Mouse (Mus musculus): ENCODE data around the gene Ttc39b. TPM values are rescaled to one million over a fixed set of nuclear protein-coding genes. Genes with fewer than 3 reads are reported as not detected.
A peak's percentile ranks its signal among the peaks of the same experiment; 100 is the strongest.
"Not testable (repeated sequence)": the region's sequence is repeated elsewhere in the genome, so short reads cannot be mapped to it uniquely, and the experiment has no call there.

Gene Ttc39b
- polyA plus RNA-seq, 1 experiment from 2014 or later = 14.9 TPM

DNA sequence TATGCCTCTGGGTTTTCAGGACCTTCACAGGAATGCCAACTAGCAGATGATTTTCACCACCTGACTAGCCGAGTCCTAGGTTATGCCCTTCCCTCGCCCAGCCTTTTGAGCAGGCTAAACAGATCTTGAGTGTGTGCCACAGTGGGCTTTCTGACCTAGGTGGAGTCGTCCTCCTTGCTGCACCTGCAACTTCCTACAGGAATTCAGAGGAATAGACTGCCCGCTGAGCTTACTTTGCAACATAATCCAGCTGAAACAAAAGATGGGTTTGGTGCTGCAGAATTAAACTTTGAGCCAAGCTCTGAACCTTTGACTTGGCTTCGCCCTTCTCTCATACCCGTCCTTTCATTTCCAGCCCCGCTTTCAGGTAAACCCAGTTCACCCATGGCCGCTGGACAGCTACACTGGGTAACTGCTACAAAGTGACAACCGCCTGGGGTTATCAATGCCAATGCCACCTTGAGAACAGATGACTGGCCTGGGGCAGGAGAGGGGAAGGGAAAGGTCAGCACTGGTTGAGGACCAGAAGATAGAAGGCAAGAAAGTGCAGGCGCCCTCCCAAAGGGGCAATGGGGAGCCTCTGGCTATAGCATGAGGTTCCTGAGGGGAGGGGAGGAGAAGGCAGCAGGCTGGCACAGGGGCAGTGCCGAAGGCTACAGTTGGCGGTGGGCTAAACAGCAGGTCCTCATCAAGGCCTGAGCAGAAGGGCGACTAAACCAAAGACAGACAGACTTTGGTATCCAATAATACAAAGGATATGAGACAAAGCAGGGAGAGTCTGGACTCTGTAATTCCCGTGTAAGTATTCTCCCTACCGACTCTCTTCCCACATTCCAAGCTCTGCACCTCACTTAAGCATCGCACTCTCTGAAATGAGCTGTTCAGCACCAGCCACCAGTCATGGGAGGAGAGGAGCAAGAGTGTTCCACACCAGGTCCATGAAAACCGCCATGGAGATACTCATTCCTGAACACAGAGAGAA is 66.5 kb downstream of the Ttc39b start:
- Histone ChIP-seq H3K4me2 (ENCODE audit: low read length) (no peak overlapping the region), H3K9ac (ENCODE audit: low read length) (no peak overlapping the region), H3K27ac (ENCODE audit: low read depth, low read length) (no peak overlapping the region), H3K27me3 (replicated peaks; ENCODE audit: control insufficient read depth, insufficient read depth, low read length) (no peaks in the 10 kb centered on the region), H3K4me1 (ENCODE audit: control insufficient read depth, insufficient read depth, low read length) (no peaks in the 10 kb centered on the region), H3K9me3 (replicated peaks; ENCODE audit: control insufficient read depth, low read length) (no peaks in the 10 kb centered on the region), H3K4me3 (ENCODE audit: low read depth, low read length) (no peak overlapping the region), H3K36me3 (ENCODE audit: control insufficient read depth, insufficient read depth, low read length) (no peaks in the 10 kb centered on the region)
- WGBS = 47% methylated on average over 17 of the region's 17 CpGs
- ATAC-seq (no peak), DNase-seq (ENCODE audit: low spot score) (no peak)

DNA sequence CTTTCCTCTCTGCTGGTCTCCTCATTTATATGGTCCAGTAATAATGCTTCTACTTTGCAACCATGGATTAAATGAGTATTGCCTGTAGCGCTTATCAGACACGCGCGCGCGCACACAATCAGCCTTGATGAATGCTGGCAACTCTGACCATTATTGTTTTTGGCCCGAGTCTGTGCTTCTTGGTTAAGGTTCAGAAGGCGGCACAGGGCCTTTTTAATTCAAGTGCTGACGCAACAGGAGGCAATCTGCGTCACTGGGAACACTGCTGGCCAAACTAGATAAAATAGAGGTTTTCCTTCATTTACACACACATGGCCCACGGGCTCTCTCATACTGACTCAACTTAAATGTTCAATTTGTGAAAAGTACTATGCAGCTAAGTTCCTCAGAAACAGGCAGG is 67.3 kb downstream of the Ttc39b start:
- Histone ChIP-seq H3K4me1 (ENCODE audit: control insufficient read depth, insufficient read depth, low read length) (no peaks in the 10 kb centered on the region), H3K36me3 (ENCODE audit: control insufficient read depth, insufficient read depth, low read length) (no peaks in the 10 kb centered on the region), H3K9me3 (replicated peaks; ENCODE audit: control insufficient read depth, low read length) (no peaks in the 10 kb centered on the region), H3K9ac (ENCODE audit: low read length) (no peak overlapping the region), H3K27ac (ENCODE audit: low read depth, low read length) (no peak overlapping the region), H3K27me3 (replicated peaks; ENCODE audit: control insufficient read depth, insufficient read depth, low read length) (no peaks in the 10 kb centered on the region), H3K4me2 (ENCODE audit: low read length) (no peak overlapping the region), H3K4me3 (ENCODE audit: low read depth, low read length) (no peak overlapping the region)
- DNase-seq (ENCODE audit: low spot score) (no peak), ATAC-seq (no peak)
- 68% methylated on average over 11 of the region's 11 CpGs for WGBS

- no peak overlapping the region for H3K4me3 ChIP-seq (ENCODE audit: low read depth, low read length)
- 92% methylated on average over 10 of the region's 10 CpGs for WGBS
- ATAC-seq = no peak
These were observed 69.1 kb downstream of the Ttc39b start for GRCm38 (mm10) chr4:83254941-83255340.

GRCm38 (mm10) chr4:83253679-83254078 is 70.4 kb downstream of the Ttc39b start:
- H3K36me3 ChIP-seq (ENCODE audit: control insufficient read depth, insufficient read depth, low read length) = no peaks in the 10 kb centered on the region
- no peak overlapping the region for H3K4me3 ChIP-seq (ENCODE audit: low read depth, low read length)
- H3K27ac ChIP-seq (ENCODE audit: low read depth, low read length) = no peak overlapping the region
- WGBS = over 99% methylated on average over 6 of the region's 6 CpGs
- no peaks in the 10 kb centered on the region for H3K9me3 ChIP-seq (replicated peaks; ENCODE audit: control insufficient read depth, low read length)
- no peak overlapping the region for H3K4me2 ChIP-seq (ENCODE audit: low read length)
- no peak for DNase-seq (ENCODE audit: low spot score)
- ATAC-seq = no peak
- H3K9ac ChIP-seq (ENCODE audit: low read length) = no peak overlapping the region
- H3K27me3 ChIP-seq (replicated peaks; ENCODE audit: control insufficient read depth, insufficient read depth, low read length) = no peaks in the 10 kb centered on the region
- H3K4me1 ChIP-seq (ENCODE audit: control insufficient read depth, insufficient read depth, low read length) = no peaks in the 10 kb centered on the region

More at GRCm38 (mm10) chr4:83254941-83255340, 69.1 kb downstream of the Ttc39b start:
- no peak for DNase-seq (ENCODE audit: low spot score)
- Histone ChIP-seq H3K4me1 (ENCODE audit: control insufficient read depth, insufficient read depth, low read length) (no peaks in the 10 kb centered on the region), H3K9ac (ENCODE audit: low read length) (no peak overlapping the region), H3K27ac (ENCODE audit: low read depth, low read length) (no peak overlapping the region), H3K27me3 (replicated peaks; ENCODE audit: control insufficient read depth, insufficient read depth, low read length) (no peaks in the 10 kb centered on the region), H3K4me2 (ENCODE audit: low read length) (no peak overlapping the region), H3K9me3 (replicated peaks; ENCODE audit: control insufficient read depth, low read length) (no peaks in the 10 kb centered on the region), H3K36me3 (ENCODE audit: control insufficient read depth, insufficient read depth, low read length) (no peaks in the 10 kb centered on the region)

DNA sequence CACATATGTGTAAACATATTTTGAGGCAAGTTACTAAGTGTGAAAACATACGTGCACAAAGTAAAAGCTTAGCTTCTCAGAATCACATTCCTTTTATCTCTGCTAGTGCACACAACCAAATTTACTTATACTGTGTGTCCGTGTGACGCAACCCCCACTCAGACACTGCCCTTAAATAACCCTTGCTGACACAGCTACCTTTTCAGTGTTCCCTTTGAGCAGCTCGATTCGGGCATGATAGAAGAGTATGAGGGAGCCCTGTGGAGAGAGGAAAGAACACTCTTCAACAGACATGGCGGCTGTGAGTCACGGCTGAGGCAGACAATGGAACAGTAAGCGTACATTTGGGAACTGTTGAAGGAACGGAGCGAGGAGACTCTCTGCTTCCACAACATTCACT is 80.3 kb downstream of the Ttc39b start:
- H3K4me1 ChIP-seq (ENCODE audit: control insufficient read depth, insufficient read depth, low read length) = no peaks in the 10 kb centered on the region; the same call in 1 of the 2 replicates
- H3K27ac ChIP-seq (ENCODE audit: low read depth, low read length) = no peak overlapping the region
- 88% methylated on average over 10 of the region's 10 CpGs for WGBS
- H3K36me3 ChIP-seq (ENCODE audit: control insufficient read depth, insufficient read depth, low read length) = peaks cover 4% of the 10 kb centered on the region; the same call in 1 of the 2 replicates
- H3K9ac ChIP-seq (ENCODE audit: low read length) = no peak overlapping the region
- H3K4me3 ChIP-seq (ENCODE audit: low read depth, low read length) = no peak overlapping the region
- H3K9me3 ChIP-seq (replicated peaks; ENCODE audit: control insufficient read depth, low read length) = no peaks in the 10 kb centered on the region
- H3K27me3 ChIP-seq (replicated peaks; ENCODE audit: control insufficient read depth, insufficient read depth, low read length) = no peaks in the 10 kb centered on the region
- H3K4me2 ChIP-seq (ENCODE audit: low read length) = no peak overlapping the region
- no peak for DNase-seq (ENCODE audit: low spot score)
- no peak for ATAC-seq

GRCm38 (mm10) chr4:83241630-83242029 is 82.4 kb downstream of the Ttc39b start:
- no peak overlapping the region for H3K9ac ChIP-seq (ENCODE audit: low read length)
- DNase-seq (ENCODE audit: low spot score) = no peak
- H3K27ac ChIP-seq (ENCODE audit: low read depth, low read length) = no peak overlapping the region
- H3K4me1 ChIP-seq (ENCODE audit: control insufficient read depth, insufficient read depth, low read length) = peaks cover 7% of the 10 kb centered on the region
- ATAC-seq = no peak
- no peak overlapping the region for H3K4me3 ChIP-seq (ENCODE audit: low read depth, low read length)
- no peaks in the 10 kb centered on the region for H3K27me3 ChIP-seq (replicated peaks; ENCODE audit: control insufficient read depth, insufficient read depth, low read length)
- H3K4me2 ChIP-seq (ENCODE audit: low read length) = no peak overlapping the region
- H3K36me3 ChIP-seq (ENCODE audit: control insufficient read depth, insufficient read depth, low read length) = peaks cover 4% of the 10 kb centered on the region; the same call in 1 of the 2 replicates
- WGBS = 63% methylated on average over 5 of the region's 5 CpGs
- H3K9me3 ChIP-seq (replicated peaks; ENCODE audit: control insufficient read depth, low read length) = no peaks in the 10 kb centered on the region

DNA sequence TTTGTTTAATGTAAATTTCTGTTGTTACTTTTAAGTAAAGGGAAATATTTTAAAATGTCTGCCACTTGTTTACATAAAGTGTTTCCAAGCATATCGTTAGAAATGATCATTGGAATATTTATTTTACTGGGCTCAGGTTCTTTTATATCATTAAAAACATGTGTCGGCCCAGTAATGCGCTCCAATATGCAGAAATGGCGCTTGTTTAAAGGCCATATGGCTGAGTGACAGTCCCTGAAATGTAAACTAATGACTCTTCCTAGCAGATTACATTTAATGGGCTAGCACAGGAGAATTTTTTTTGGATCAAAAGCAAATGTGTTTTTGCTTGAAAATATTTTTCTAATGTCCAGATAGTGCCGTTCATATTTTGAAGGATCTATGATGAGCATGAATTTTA is 86.4 kb downstream of the Ttc39b start:
- WGBS = 65% methylated on average over 5 of the region's 5 CpGs
- H3K27ac ChIP-seq (ENCODE audit: low read depth, low read length) = 0 out of 2 replicates have a peak overlapping the region, but pooled peaks have one; percentile 15
- H3K4me3 ChIP-seq (ENCODE audit: low read depth, low read length) = no peak overlapping the region
- H3K4me1 ChIP-seq (ENCODE audit: control insufficient read depth, insufficient read depth, low read length) = peaks cover 8% of the 10 kb centered on the region
- ATAC-seq (no peak), DNase-seq (ENCODE audit: low spot score) (peak; percentile 56)
- H3K9me3 ChIP-seq (replicated peaks; ENCODE audit: control insufficient read depth, low read length) = no peaks in the 10 kb centered on the region
- no peak overlapping the region for H3K9ac ChIP-seq (ENCODE audit: low read length)
- H3K4me2 ChIP-seq (ENCODE audit: low read length) = no peak overlapping the region
- no peaks in the 10 kb centered on the region for H3K27me3 ChIP-seq (replicated peaks; ENCODE audit: control insufficient read depth, insufficient read depth, low read length)
- H3K36me3 ChIP-seq (ENCODE audit: control insufficient read depth, insufficient read depth, low read length) = no peaks in the 10 kb centered on the region

- H3K9ac ChIP-seq (ENCODE audit: low read length); H3K4me3 ChIP-seq (ENCODE audit: low read depth, low read length); H3K27me3 ChIP-seq (replicated peaks; ENCODE audit: control insufficient read depth, insufficient read depth, low read length); H3K36me3 ChIP-seq (ENCODE audit: control insufficient read depth, insufficient read depth, low read length); DNase-seq (ENCODE audit: low spot score); H3K9me3 ChIP-seq (replicated peaks; ENCODE audit: control insufficient read depth, low read length); H3K4me2 ChIP-seq (ENCODE audit: low read length); ATAC-seq; H3K27ac ChIP-seq (ENCODE audit: low read depth, low read length): not testable (repeated sequence)
- 33% methylated on average over 1 of the region's 3 CpGs for WGBS
- peaks cover 10% of the 10 kb centered on the region for H3K4me1 ChIP-seq (ENCODE audit: control insufficient read depth, insufficient read depth, low read length)
These were observed 88.8 kb downstream of the Ttc39b start for GRCm38 (mm10) chr4:83235304-83235703.

DNA sequence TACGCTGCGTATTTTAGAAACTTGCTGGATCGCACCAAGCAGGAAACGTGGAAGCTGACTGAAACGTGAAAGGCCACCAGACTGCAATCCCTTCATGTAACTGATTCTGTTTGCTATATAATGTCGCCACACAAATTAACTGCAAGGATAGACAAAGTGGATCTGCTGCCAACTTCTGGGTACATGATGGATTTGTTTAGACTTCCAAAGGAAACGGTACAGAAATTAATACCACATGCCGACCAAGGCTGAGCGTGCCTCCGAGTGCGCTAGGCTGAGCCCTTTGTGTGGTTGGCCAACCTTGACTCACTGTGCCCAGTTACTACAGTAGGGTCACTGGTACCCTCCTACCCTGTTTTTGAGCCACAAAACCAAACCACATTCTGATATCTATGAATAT is 89.3 kb downstream of the Ttc39b start:
- Histone ChIP-seq H3K27ac (ENCODE audit: low read depth, low read length) (peak overlapping the region; percentile 48; the same call in 1 of the 2 replicates), H3K36me3 (ENCODE audit: control insufficient read depth, insufficient read depth, low read length) (no peaks in the 10 kb centered on the region), H3K4me2 (ENCODE audit: low read length) (no peak overlapping the region), H3K4me3 (ENCODE audit: low read depth, low read length) (no peak overlapping the region), H3K9ac (ENCODE audit: low read length) (no peak overlapping the region), H3K4me1 (ENCODE audit: control insufficient read depth, insufficient read depth, low read length) (peaks cover 10% of the 10 kb centered on the region), H3K9me3 (replicated peaks; ENCODE audit: control insufficient read depth, low read length) (no peaks in the 10 kb centered on the region), H3K27me3 (replicated peaks; ENCODE audit: control insufficient read depth, insufficient read depth, low read length) (no peaks in the 10 kb centered on the region)
- WGBS = 65% methylated on average over 11 of the region's 11 CpGs
- peak; percentile 71 for DNase-seq (ENCODE audit: low spot score)
- ATAC-seq = no peak

Data from forebrain, embryonic 14.5 days (tissue).